Mouse (Mus musculus) brain, embryonic 14.5 days (tissue): ENCODE results near the gene Ubxn10. TPM values are rescaled to one million over a fixed set of nuclear protein-coding genes. Genes with fewer than 3 reads are reported as not detected.

Source experiments
- DNase-seq: peaks from one replicate; pipeline ENCODE4 v3.0.0-alpha.2; 2011; ENCODE audit warnings: low read depth
- CTCF ChIP-seq: fragments of 200-500 bp; IDR thresholded peaks from 2 replicates; pipeline ENCODE4 v1.5.1; 2012; ENCODE audit warnings: inconsistent platforms, mild to moderate bottlenecking, moderate library complexity, borderline replicate concordance; ENCODE audit not compliant: insufficient read depth, insufficient read length; ENCODE audit errors: extremely low read depth
- POLR2A ChIP-seq: fragments of 200-500 bp; IDR thresholded peaks from 2 replicates; pipeline ENCODE4 v1.6.1; 2012; ENCODE audit warnings: mild to moderate bottlenecking, inconsistent platforms, borderline replicate concordance; ENCODE audit not compliant: poor library complexity, insufficient read depth, insufficient read length, severe bottlenecking; ENCODE audit errors: extremely low read depth
- polyA plus RNA-seq: library from polyadenylated mRNA; depleted of rRNA; stranded (reverse); fragments of >200 nt; gene quantifications from 2 replicates; pipeline ENCODE4 v1.2.3, GENCODE M21; 2012; rRNA removed

Gene Ubxn10
- polyA plus RNA-seq, 1 experiment: 5.3 TPM

DNA sequence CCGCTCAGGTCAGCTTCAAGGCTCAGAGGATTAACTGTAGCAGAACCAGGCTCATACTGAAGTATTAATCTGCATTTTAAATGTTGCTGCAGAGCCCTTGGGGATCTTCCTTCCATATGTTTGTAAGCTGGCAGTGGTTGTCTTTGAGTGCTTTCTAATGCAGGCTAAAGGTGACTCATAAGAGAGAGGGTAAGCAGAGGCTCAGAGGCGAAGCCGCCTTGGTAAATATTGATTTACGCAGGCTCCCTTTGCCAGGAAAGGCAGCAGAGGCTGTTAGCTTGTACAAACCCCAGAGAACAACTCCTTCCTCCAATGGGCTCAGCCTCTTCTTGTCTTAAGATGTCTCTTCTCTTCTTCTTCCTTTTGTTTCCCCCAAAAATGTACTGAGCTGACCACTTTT is 64.8 kb downstream of the Ubxn10 start:
- TF ChIP-seq CTCF (no peak), POLR2A (no peak)
- DNase-seq: peak; percentile 45

DNA sequence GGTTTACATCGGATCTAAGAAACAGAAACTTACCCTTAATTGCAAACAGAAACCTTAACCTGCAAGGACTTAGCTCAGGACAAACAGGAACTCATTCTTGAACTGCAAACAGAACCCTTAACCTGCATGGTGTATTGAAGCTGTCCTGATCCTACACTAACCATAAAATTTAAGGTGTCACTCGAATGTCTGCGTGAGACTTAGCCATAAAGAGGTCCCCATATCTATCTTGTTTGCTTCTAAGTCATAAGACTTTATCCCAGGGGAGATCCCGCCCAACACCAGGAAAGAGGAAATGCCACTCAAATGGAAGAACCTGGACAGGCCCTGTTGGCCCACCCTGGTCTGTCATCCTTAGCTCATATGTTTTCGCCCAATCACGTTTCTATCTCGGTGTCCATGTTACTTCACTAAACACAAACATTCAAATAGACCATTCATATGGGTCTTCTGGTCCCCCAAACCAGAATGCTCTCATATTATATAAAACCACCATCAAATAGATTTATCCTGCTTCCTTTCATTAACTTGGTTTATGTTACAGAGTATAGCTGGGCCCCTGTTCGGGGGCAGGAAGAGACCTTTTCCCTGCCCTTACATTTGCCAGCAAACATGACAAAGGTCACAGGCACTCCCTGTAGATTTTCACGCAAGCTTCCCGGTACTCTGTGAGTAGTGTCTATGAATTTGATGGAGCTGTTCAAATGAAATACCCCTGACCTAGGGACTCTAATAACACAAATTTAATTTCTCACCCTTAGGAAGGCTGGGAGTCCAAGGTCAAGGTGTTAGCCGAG is 66.7 kb downstream of the Ubxn10 start:
- TF ChIP-seq CTCF (no peak), POLR2A (no peak)

DNA sequence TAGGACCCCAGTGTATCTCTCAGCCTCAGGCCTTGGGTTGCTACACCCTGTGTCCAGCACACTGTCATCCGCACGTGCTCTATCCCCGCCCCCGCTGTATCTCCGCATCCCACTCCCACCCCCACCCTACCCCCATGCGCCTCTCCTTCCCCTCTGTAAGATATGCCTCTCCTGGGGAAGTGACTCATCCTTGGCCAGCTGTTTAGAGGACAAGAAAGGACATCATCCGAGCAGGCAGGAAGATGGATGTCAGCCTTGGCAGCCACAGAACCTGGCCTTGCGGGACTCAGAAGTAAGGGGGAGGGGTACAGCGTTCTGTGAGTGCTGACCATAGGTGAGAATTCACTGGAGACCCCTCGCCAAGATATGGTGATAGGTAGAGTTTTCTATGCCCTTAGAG is 70.4 kb downstream of the Ubxn10 start:
- TF ChIP-seq POLR2A: no peak
- TF ChIP-seq CTCF: no peak
- DNase-seq: no peak

More for the DNA sequence above, 66.7 kb downstream of the Ubxn10 start:
- no peak for DNase-seq

- no peak for DNase-seq
- TF ChIP-seq POLR2A (no peak), CTCF (no peak)
Observed at GRCm38 (mm10) chr4:138659936-138660602, 76.9 kb downstream of the Ubxn10 start.

Other genes starting within 250 kb of the Ubxn10 start
- 0.69 and 2.0 TPM in 2 replicates for gene Vwa5b1, start 101.3 kb downstream of the Ubxn10 start, polyA plus RNA-seq
- gene Pla2g2c, start 12.4 kb downstream of the Ubxn10 start, polyA plus RNA-seq: 0.24 and 0.63 TPM in 2 replicates
- gene Pla2g2f, start 20.5 kb upstream of the Ubxn10 start, polyA plus RNA-seq: 0.16 and 1.2 TPM in 2 replicates
- 0.13 and 0.14 TPM in 2 replicates for gene Pla2g2d, start 38.6 kb upstream of the Ubxn10 start, polyA plus RNA-seq
- gene Pla2g5, start 126.3 kb upstream of the Ubxn10 start, polyA plus RNA-seq: 0.61 and 0.94 TPM in 2 replicates
- gene Gm13030, start 136.8 kb upstream of the Ubxn10 start, polyA plus RNA-seq: not detected in 2 replicates
- not detected in 2 replicates for gene Pla2g2e, start 140.8 kb upstream of the Ubxn10 start, polyA plus RNA-seq
- 7.0 and 9.8 TPM in 2 replicates for gene Otud3, start 176.8 kb upstream of the Ubxn10 start, polyA plus RNA-seq
- gene Rnf186, start 229.9 kb upstream of the Ubxn10 start, polyA plus RNA-seq: not detected in 2 replicates
- 0.62 and 0.64 TPM in 2 replicates for gene Tmco4, start 235.7 kb upstream of the Ubxn10 start, polyA plus RNA-seq